Mouse (Mus musculus) heart, adult 2 months (tissue): ENCODE data around the gene Kcnv2. TPM values are rescaled to one million over a fixed set of nuclear protein-coding genes. Genes with fewer than 3 reads are reported as not detected.

Source experiments
- DNase-seq, 2 experiments: peaks; one replicate each; pipeline ENCODE4 v3.0.0; 2021
- H3K27ac ChIP-seq: fragments of 200-600 bp; 2 replicates; pipeline ENCODE4 v1.8.1; 2022
- H3K27me3 ChIP-seq: fragments of 200-500 bp; 2 replicates; pipeline ENCODE4 v1.6.1; 2012; ENCODE audit warnings: mild to moderate bottlenecking, low read length, inconsistent platforms, mixed read lengths; ENCODE audit not compliant: control insufficient read depth, insufficient read depth
- H3K36me3 ChIP-seq: fragments of 200-500 bp; 2 replicates; pipeline ENCODE4 v1.6.1; 2012; ENCODE audit warnings: low read length, inconsistent platforms; ENCODE audit not compliant: control insufficient read depth, insufficient read depth
- H3K4me1 ChIP-seq: fragments of 200-500 bp; 2 replicates; pipeline ENCODE4 v1.6.1; 2011; ENCODE audit warnings: low read length; ENCODE audit not compliant: control insufficient read depth, insufficient read depth
- H3K4me3 ChIP-seq: fragments of 200-600 bp; 2 replicates; pipeline ENCODE4 v1.8.1; 2022
- H3K79me2 ChIP-seq: fragments of 200-500 bp; replicated peaks from 2 replicates; pipeline ENCODE4 v1.6.1; 2012; ENCODE audit warnings: mild to moderate bottlenecking, inconsistent platforms, low read length, moderate library complexity, mixed read lengths; ENCODE audit not compliant: control insufficient read depth, insufficient read depth
- H3K9ac ChIP-seq: fragments of 200-500 bp; 2 replicates; pipeline ENCODE4 v1.6.1; 2012; ENCODE audit warnings: low read depth, mild to moderate bottlenecking, control low read depth, inconsistent platforms, low read length, mixed read lengths
- CTCF ChIP-seq: fragments of 200-600 bp; IDR thresholded peaks from 2 replicates; pipeline ENCODE4 v1.8.1; 2022; ENCODE audit warnings: antibody characterized with exemption, mild to moderate bottlenecking, moderate library complexity
- EP300 ChIP-seq: fragments of 200-500 bp; IDR thresholded peaks from 2 replicates; pipeline ENCODE4 v1.6.1; 2011; ENCODE audit warnings: low read depth, low read length, control low read depth; ENCODE audit not compliant: insufficient read depth
- POLR2A ChIP-seq: fragments of 200-500 bp; IDR thresholded peaks from 2 replicates; pipeline ENCODE4 v1.6.1; 2011; ENCODE audit warnings: mild to moderate bottlenecking, low read depth, low read length, control low read depth; ENCODE audit not compliant: insufficient read depth
- WGBS: fragments of 180-500 bp; shearing (Covaris S2); methylation state at CpG from one replicate; pipeline ENCODE4 v1.1.7; 2018; 5-methylcytosine and 5-hydroxymethylcytosine counted together
- intact Hi-C: fragments of 180-260 bp; cut with DNase I; formaldehyde crosslinking; loops from one replicate; pipeline ENCODE4 v1.15.1; 2025
- long read RNA-seq: library from polyadenylated mRNA; stranded (forward); transcript quantifications from one replicate; pipeline ENCODE4 v2.0.0, GENCODE M21; 2021
- polyA plus RNA-seq: library from polyadenylated mRNA; depleted of rRNA; stranded (reverse); fragments of >200 nt; gene quantifications from 2 replicates; pipeline ENCODE4 v1.2.3, GENCODE M21; 2012; rRNA removed
- total RNA-seq, 2 experiments: library from RNA; stranded (reverse); gene quantifications; 2 replicates each; pipeline ENCODE4 v1.2.3; 2021

Gene Kcnv2
- total RNA-seq (1 to 10 TPM; 4.2 to 5.4 TPM), polyA plus RNA-seq (2.2 and 8.9 TPM in 2 replicates)
- long read RNA-seq: 0 reads

GRCm38 (mm10) chr19:27322281-27322680 lies at the start of gene Kcnv2:
Gene Kcnv2, plus strand, starts transcription at chr19:27322588.
- Histone ChIP-seq H3K79me2 (no peaks in the 10 kb centered on the region), H3K4me3 (no peak within 1 kb of the TSS), H3K36me3 (no peaks in the 10 kb centered on the region), H3K27ac (no peak within 1 kb of the TSS), H3K27me3 (no peaks in the 10 kb centered on the region), H3K4me1 (no peaks in the 10 kb centered on the region), H3K9ac (no peak within 1 kb of the TSS)
- WGBS: 53% methylated on average over 5 of the region's 5 CpGs
- DNase-seq: no peak
- TF ChIP-seq CTCF (no peak), POLR2A (no peak), EP300 (no peak)
- intact Hi-C loops: no loop called here

- intact Hi-C loops: no loop called here
- DNase-seq: no peak
- TF ChIP-seq POLR2A: no peak
- no peak for TF ChIP-seq CTCF
- no peak for TF ChIP-seq EP300
- WGBS: 70% methylated on average over 2 of the region's 2 CpGs
- Histone ChIP-seq H3K36me3 (no peaks in the 10 kb centered on the region), H3K27ac (no peak overlapping the region), H3K4me1 (no peaks in the 10 kb centered on the region), H3K79me2 (no peaks in the 10 kb centered on the region), H3K4me3 (no peak overlapping the region), H3K27me3 (no peaks in the 10 kb centered on the region), H3K9ac (no peak overlapping the region)
Measured at GRCm38 (mm10) chr19:27273385-27273784, 49.0 kb upstream of the Kcnv2 start.

- H3K79me2 ChIP-seq: no peaks in the 10 kb centered on the region
- WGBS: 82% methylated on average over 1 of the region's 1 CpGs
- no peaks in the 10 kb centered on the region for H3K4me1 ChIP-seq
- no peaks in the 10 kb centered on the region for H3K36me3 ChIP-seq
- DNase-seq: no peak
- intact Hi-C loops: no loop called here
- H3K27ac ChIP-seq: no peak overlapping the region
- H3K9ac ChIP-seq: no peak overlapping the region
- no peaks in the 10 kb centered on the region for H3K27me3 ChIP-seq
- TF ChIP-seq EP300: no peak
- H3K4me3 ChIP-seq: no peak overlapping the region
Measured at GRCm38 (mm10) chr19:27274382-27274781, 48.0 kb upstream of the Kcnv2 start.

DNA sequence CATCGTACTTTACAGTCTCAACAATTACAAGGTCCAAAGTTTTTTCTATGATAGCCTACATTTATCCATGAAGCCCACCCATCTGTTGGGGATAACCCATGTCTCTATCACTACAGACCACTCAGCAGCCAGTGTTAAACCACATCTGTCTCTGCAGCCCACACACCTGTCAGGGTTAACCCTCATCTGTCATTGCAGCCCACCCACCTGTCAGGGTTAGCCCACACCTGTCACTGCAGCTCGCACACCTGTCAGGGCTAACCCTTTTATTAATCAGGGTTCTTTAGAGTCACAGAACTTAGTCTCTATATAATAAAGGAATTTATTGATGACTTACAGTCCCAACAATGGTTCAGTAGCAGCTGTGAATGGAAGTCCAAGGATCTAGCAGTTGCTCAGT lies 43.2 kb upstream of the Kcnv2 start:
- WGBS: 96% methylated on average over 2 of the region's 2 CpGs

DNA sequence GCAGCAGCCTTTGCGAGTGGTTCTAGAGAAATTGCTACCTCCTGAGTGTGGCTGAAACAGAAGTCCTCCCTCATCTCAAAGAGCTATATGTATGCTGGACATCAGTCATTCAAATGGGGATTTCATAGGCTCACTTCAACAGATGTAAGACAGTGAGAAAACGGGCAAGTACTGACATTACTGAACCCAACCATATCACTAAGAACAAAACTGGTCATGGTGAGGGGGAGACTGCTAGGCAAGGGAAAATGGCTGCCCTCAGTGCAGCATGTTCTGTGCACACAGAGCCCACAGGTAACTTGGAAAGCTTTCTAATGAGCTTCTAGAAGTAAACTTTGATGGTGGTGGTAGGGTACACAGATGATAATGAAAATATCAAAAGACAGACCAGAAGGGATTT lies 12.3 kb upstream of the Kcnv2 start:
- H3K27me3 ChIP-seq: no peaks in the 10 kb centered on the region
- H3K9ac ChIP-seq: no peak overlapping the region
- no peak for DNase-seq
- no peak overlapping the region for H3K27ac ChIP-seq
- peaks cover 7% of the 10 kb centered on the region; the same call in 1 of the 2 replicates for H3K36me3 ChIP-seq
- WGBS: 89% methylated on average over 2 of the region's 2 CpGs
- peaks cover 4% of the 10 kb centered on the region for H3K4me1 ChIP-seq
- H3K79me2 ChIP-seq: no peaks in the 10 kb centered on the region
- no peak overlapping the region for H3K4me3 ChIP-seq
- TF ChIP-seq EP300 (no peak), POLR2A (no peak), CTCF (no peak)
- intact Hi-C loops: loop anchor here (5.0 kb wide), 4 partner anchors 48 to 208 kb away; no protein-coding TSS in a partner anchor

More for the DNA sequence above, 43.2 kb upstream of the Kcnv2 start:
- H3K79me2 ChIP-seq: no peaks in the 10 kb centered on the region
- intact Hi-C loops: no loop called here
- H3K27ac ChIP-seq: no peak overlapping the region
- H3K4me1 ChIP-seq: no peaks in the 10 kb centered on the region
- H3K4me3 ChIP-seq: no peak overlapping the region
- no peak overlapping the region for H3K9ac ChIP-seq
- no peaks in the 10 kb centered on the region for H3K36me3 ChIP-seq
- DNase-seq: no peak
- TF ChIP-seq EP300 (no peak), CTCF (no peak), POLR2A (no peak)
- H3K27me3 ChIP-seq: no peaks in the 10 kb centered on the region

GRCm38 (mm10) chr19:27311311-27311710 lies 11.1 kb upstream of the Kcnv2 start:
- DNase-seq: peak in 1 of 2 experiments; percentile 40

More at GRCm38 (mm10) chr19:27311311-27311710, 11.1 kb upstream of the Kcnv2 start:
- Histone ChIP-seq H3K4me1 (peaks cover 4% of the 10 kb centered on the region), H3K79me2 (no peaks in the 10 kb centered on the region), H3K36me3 (peaks cover 7% of the 10 kb centered on the region; the same call in 1 of the 2 replicates), H3K27me3 (no peaks in the 10 kb centered on the region), H3K9ac (no peak overlapping the region), H3K4me3 (no peak overlapping the region), H3K27ac (peak overlapping the region; percentile 84)
- no peak for TF ChIP-seq EP300
- TF ChIP-seq POLR2A: no peak
- no peak for TF ChIP-seq CTCF
- intact Hi-C loops: loop anchor here (5.0 kb wide), 4 partner anchors 49 to 209 kb away; no protein-coding TSS in a partner anchor
- 43% methylated on average over 3 of the region's 3 CpGs for WGBS
